Mouse (Mus musculus): ENCODE measurements around the gene Srebf1.

- no peak for TF ChIP-seq POLR2A (IDR thresholded peaks at IDR 0.05; ENCODE audit: low read depth, low read length)
- no peak for TF ChIP-seq CTCF (conservative IDR thresholded peaks at IDR 0.05; ENCODE audit: insufficient read depth, insufficient read length, low read depth, low read length)
Measured at GRCm38 (mm10) chr11:60173606-60174184, 48.7 kb downstream of the Srebf1 start.
